Mouse (Mus musculus) brain, embryonic 14.5 days (tissue): ENCODE measurements around the gene Zfp768. TPM values are rescaled to one million over a fixed set of nuclear protein-coding genes. Genes with fewer than 3 reads are reported as not detected.
"Not testable (repeated sequence)": the region's sequence is repeated elsewhere in the genome, so short reads cannot be mapped to it uniquely, and the experiment has no call there.

Source experiments
- DNase-seq: peaks from one replicate; pipeline ENCODE4 v3.0.0-alpha.2; 2011; ENCODE audit warnings: low read depth
- CTCF ChIP-seq: fragments of 200-500 bp; IDR thresholded peaks from 2 replicates; pipeline ENCODE4 v1.5.1; 2012; ENCODE audit warnings: inconsistent platforms, mild to moderate bottlenecking, moderate library complexity, borderline replicate concordance; ENCODE audit not compliant: insufficient read depth, insufficient read length; ENCODE audit errors: extremely low read depth
- POLR2A ChIP-seq: fragments of 200-500 bp; IDR thresholded peaks from 2 replicates; pipeline ENCODE4 v1.6.1; 2012; ENCODE audit warnings: mild to moderate bottlenecking, inconsistent platforms, borderline replicate concordance; ENCODE audit not compliant: poor library complexity, insufficient read depth, insufficient read length, severe bottlenecking; ENCODE audit errors: extremely low read depth
- polyA plus RNA-seq: library from polyadenylated mRNA; depleted of rRNA; stranded (reverse); fragments of >200 nt; gene quantifications from 2 replicates; pipeline ENCODE4 v1.2.3, GENCODE M21; 2012

Gene Zfp768
- polyA plus RNA-seq, 1 experiment, result 50.5 TPM

DNA sequence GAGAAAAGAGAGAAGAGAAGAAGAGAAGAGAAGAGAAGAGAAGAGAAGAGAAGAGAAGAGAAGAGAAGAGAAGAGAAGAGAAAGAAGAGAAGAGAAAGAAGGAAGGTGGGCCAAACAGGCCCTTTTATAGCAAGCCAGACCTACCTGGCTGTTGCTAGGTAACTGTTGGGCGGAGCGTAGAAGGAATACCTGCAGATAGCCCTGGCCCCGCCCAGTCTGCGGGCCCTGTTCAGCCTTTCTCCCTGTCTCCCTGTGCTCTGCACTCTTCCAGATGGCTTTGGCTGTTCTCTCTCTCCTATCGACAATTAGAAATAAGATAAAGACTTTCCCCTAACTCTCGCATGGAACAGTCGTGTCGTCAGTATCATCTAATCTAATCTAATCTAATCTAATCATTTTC is 1.3 kb upstream of the Zfp768 start:
- no peak for DNase-seq
- TF ChIP-seq CTCF, result no peak
- no peak for TF ChIP-seq POLR2A

DNA sequence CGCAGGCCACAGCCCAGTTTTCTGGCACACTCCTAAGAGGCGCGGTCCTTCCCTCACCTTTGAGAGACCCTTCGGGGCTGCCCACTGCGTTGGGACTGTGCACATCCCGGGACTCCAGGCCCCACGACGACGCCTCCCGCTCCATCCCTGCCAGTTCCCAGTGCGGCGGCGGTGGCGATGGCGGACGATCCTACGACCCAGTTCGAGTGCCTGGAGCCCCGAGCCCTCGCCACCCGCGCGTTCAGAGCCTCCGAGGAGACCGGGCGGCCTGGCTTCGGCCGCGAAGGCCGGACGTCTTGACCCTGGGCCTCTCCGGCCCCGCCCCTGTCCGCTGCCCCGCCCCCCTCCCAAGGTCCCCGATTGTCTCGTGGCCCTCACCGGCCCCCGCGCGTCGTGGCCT is 297 bp downstream of the Zfp768 start:
- DNase-seq, result no peak
- no peak for TF ChIP-seq CTCF
- no peak for TF ChIP-seq POLR2A

DNA sequence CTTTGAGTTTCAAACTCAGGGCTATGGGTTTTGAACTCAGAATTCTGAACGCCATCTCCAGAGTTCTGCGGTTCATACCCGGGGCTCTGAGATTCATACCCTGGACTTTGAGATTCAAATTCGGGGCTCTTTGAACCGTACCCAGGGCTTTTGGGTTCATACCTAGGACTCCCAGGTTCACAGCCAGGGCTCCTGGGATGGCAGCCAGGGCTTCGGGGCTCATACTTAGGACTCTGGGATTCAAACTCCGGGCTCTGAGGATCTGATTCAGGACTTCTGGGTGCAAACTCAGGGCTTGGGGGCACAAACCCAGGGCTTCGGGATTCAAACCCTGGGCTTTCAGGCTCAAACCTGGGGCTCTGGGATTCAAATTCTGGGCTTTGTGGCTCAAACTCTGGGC is 1.0 kb downstream of the Zfp768 start:
- TF ChIP-seq CTCF, result no peak
- no peak for TF ChIP-seq POLR2A

DNA sequence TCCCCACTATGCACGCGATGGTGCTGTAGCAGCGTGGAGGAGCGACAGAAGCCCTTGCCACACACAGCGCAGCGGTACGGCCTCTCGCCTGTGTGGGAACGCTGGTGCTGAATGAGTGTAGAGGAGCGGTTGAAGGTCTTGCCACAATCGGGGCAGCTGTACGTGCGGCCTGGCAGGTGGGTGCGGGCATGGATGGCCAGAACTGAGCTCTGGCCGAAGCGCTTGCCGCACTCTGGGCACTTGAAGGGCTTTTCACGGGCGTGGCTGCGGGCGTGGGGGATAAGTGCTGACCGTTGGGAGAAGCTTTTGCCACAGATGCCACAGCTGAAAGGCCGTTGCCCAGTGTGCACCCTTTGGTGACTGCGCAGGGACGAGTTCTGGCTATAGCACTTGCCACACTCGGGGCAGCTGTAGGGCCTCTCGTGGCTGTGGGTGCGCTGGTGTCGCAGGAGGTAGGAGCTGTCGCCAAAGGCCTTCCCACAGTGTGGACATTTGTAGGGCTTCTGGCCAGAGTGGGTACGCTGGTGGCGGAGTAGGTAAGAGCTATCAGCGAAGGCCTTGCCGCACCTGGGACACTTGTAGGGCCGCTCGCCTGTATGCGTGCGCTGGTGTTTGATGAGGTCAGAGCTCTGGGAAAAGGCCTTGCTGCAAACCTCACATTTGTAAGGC is 1.9 kb downstream of the Zfp768 start:
- DNase-seq, result no peak

More for the DNA sequence above, 1.0 kb downstream of the Zfp768 start:
- no peak for DNase-seq

DNA sequence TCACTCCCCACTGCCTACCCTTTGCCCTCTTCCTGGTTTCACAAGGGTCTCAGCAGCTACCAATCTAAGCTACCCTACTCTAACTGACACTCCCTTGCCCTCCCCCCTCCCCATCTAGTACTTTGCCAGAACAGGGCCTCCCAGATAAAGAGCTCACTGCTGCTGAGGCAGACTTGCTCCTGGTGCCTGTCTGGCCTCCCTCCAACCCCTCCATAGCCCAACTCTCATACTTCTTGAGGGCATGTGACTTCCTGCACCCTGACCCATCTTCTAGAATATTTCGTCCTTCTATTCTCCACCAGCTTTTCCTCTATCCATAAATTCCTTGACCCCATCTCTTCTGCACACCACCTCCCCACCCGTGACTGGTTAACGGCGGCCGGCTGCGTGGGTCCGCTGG is 2.5 kb downstream of the Zfp768 start:
- no peak for TF ChIP-seq CTCF
- no peak for TF ChIP-seq POLR2A
- no peak for DNase-seq

More for the DNA sequence above, 1.9 kb downstream of the Zfp768 start:
- TF ChIP-seq CTCF, result no peak
- TF ChIP-seq POLR2A, result no peak

DNA sequence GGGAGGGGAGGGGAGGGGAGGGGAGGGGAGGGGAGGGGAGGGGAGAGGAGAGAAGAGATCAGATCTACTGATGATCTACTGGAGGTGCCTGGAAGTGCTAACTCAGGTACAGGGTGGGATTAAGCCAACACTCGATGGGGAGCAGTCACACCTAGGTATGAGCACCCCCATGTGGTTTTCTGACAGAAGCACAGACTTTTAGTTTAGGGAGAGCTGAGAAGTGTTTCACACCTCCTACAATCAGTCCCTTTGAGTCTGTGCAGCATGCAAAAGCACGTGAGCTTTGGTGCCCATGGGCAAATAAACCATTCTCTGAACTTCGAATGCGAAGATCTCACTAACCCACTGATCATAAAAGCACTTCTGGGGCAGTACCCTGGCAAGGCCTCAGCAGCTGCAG is 3.1 kb downstream of the Zfp768 start:
- peak; percentile 15 for DNase-seq
- TF ChIP-seq CTCF, result peak; percentile 23; the same call in 1 of the 2 replicates
- no peak for TF ChIP-seq POLR2A

DNA sequence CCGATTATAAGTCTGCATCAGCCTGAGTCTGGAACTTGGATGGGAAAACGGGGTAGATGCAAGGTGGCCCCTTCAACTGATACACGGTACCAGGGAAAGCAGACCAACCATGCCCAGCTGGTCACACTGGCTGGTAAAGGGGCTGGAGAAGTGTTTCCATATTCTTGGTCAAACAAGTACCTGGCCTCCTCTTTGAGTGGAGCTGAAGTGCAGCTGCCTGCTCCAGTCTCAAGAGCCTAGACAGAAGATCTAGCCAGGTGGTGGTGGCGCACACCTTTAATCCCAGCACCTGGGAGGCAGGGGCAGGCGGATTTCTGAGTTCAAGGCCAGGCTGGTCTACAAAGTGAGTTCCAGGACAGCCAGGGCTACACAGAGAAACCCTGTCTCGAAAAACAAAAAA is 3.5 kb downstream of the Zfp768 start:
- not testable (repeated sequence) for DNase-seq

DNA sequence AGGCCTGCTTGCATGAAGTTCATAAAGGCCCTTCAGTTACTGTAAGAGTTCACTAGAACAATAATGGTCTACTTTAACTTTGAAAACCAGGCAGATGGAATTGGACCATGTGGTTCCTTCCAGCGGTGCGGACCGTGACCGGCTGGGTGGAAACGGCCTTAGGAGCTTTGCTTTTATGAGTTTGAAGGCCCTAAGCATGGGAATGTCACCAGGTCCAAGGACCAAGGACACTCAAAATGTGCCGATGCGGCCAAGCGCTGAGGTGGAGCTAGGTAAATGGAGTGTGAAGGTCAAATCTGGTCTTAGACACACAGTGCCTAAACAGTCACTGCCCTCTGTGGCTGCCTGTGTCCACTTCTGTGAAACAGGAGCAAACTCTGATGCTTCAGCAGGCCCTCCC is 4.0 kb downstream of the Zfp768 start:
- no peak for DNase-seq
- TF ChIP-seq CTCF, result no peak
- TF ChIP-seq POLR2A, result no peak

DNA sequence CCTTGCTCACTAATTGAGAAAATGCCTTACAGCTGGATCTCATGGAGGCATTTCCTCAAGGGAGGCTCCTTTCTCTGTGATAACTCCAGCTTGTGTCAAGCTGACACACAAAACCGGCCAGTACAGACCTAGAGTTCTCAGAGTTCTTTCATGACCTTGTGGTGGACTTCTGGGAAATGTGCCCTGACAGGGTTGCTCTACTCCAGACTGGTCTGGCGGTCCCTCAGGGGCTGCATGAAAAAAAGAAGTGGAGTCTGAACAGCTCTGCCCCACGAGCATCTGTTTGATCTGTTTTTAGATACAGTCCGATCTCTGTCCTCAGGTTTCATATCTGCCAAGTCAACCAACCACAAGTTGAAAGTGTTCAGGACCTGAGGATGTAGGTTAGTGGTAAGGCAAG is 7.8 kb downstream of the Zfp768 start:
- no peak for TF ChIP-seq CTCF
- no peak for TF ChIP-seq POLR2A
- DNase-seq, result no peak

DNA sequence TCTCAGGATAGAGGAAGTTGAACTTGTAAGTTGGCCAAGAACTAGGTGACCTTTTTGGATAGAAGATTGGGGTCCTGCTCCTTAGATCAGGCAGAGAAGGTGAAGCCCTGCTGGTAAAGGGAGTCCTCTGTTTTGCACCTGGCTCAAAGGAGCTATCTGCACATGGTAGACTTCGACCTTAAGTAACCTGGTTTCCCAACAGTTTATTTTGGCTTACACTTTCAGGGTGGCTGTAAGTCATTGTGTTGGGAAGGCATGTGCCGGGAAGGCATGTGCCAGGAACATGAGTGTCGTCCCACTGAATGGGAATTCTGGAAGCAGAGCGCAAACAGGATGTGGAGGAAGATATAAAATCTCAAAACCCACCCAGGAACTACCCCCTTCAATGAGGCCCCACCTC is 9.8 kb downstream of the Zfp768 start:
- DNase-seq, result no peak
- TF ChIP-seq POLR2A, result no peak
- no peak for TF ChIP-seq CTCF

DNA sequence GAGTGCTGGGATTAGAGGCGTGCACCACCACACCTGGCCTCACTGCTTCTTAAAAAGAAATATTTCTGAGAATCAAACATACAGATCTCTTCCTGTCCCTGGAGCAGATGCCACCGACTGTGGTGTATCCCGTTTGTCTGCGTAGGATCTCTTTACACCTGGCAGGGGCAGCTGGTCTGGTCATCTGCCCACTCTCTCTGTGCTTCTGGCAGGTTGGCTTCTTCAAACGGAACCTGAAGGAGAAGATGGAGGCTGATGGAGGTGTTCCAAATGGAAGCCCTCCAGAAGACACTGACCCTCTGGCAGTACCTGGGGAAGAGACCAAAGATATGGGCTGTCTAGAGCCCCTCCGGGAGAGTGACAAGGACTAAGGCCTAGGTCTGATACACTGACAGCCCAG is 12.1 kb downstream of the Zfp768 start:
- TF ChIP-seq CTCF, result no peak
- no peak for TF ChIP-seq POLR2A
- DNase-seq, result no peak

DNA sequence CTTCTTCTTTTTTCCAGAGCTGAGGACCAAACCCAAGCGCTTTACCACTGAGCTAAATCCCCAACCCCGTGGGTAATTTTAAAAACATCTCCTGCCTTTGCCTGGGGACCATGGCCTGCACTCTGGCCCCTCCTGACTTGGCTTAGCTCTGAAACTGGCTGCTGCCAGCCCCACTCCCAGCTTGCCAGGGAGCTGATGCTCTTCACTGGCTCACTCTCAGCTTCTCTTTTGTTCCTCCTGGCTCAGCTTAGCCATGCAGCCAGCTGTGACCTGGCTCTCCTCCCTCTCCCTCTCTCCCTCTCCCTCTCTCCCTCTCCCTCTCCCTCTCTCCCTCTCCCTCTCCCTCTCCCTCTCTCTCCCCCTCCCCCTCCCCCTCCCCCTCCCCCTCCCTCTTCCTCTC is 18.7 kb downstream of the Zfp768 start:
- DNase-seq, result peak; percentile 88
- TF ChIP-seq CTCF, result no peak
- TF ChIP-seq POLR2A, result no peak

DNA sequence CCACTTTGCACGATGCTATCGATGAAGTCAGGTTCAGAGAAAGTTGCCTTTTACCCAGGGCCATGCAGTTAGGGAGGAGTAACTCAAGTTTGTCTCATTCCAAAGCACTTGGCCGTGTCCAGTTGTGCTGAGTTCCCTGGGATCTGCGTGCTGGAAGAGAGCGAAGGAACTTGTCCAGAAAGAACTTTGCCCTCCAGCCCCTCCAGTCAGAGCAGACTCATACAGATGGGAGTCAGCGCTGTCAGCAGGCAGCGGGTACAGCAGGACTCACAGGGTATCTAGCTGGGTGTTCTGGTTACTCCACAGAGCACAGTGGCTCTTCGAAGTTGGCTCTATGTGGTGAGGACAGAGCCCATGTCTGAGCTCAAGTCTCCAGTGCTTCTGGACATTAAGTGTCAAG is 19.8 kb downstream of the Zfp768 start:
- TF ChIP-seq CTCF (no peak), POLR2A (no peak)

DNA sequence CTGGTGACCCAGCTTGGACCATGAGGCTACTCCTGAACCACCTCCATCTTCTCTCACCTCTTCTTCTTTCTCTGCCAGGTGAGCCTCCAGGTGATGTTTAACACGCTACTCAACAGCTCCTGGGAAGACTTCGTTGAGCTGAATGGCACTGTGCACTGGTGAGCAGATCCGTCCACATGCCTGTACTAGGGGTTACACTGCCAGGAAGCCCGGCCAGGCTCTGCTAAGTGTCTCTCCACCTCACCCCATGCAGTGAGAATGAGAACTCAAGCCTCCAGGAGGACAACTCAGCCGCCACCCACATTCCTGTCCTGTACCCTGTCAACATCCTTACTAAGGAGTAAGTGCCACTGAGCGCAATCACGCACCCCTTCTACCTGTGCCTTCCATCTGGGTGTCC is 20.4 kb downstream of the Zfp768 start:
- TF ChIP-seq CTCF, result no peak
- no peak for TF ChIP-seq POLR2A
- DNase-seq, result no peak

More for the DNA sequence above, 19.8 kb downstream of the Zfp768 start:
- no peak for DNase-seq
